Mouse (Mus musculus) MEL (cell line): ENCODE measurements at regions not wholly inside any gene's neighbourhood (a gene's known extent, or its start where the extent isn't known, plus 50 kb on each side); places are given as distances from the start of the nearest gene placed in this dataset.

ENCODE experiments used
- DNase-seq: peaks from one replicate; pipeline ENCODE4 v3.0.0; 2011; ENCODE audit warnings: low read depth, low spot score
- H3K27ac ChIP-seq: 2 replicates; pipeline ENCODE4 v1.5.1; 2012; ENCODE audit warnings: low read depth, mild to moderate bottlenecking, control low read depth, low read length, moderate library complexity; ENCODE audit not compliant: control insufficient read depth
- H3K27me3 ChIP-seq, 2 experiments: fragments of 150-350 bp in 1 of 2; sonication (generic) in 1 of 2; 2 replicates each; pipeline ENCODE4 v1.6.1; 2012; ENCODE audit warnings: low read length in 2 of 2, mild to moderate bottlenecking in 2 of 2, improper control_type of control experiment in 1 of 2, moderate library complexity in 1 of 2; ENCODE audit not compliant: insufficient read depth in 2 of 2, control insufficient read depth in 1 of 2
- H3K36me3 ChIP-seq, 2 experiments: 2 replicates each; pipeline ENCODE4 v1.6.1; 2012 to 2014; ENCODE audit warnings: low read length in 2 of 2, improper control_type of control experiment in 1 of 2, inconsistent platforms in 1 of 2, mild to moderate bottlenecking in 1 of 2; ENCODE audit not compliant: insufficient read depth in 2 of 2, control insufficient read depth in 1 of 2
- H3K4me1 ChIP-seq, 2 experiments: fragments of 150-350 bp in 1 of 2; sonication (generic) in 1 of 2; 2 replicates each; pipeline ENCODE4 v1.6.1; 2012; ENCODE audit warnings: low read length in 2 of 2, improper control_type of control experiment in 1 of 2, mild to moderate bottlenecking in 1 of 2; ENCODE audit not compliant: insufficient read depth in 2 of 2, control insufficient read depth in 1 of 2
- H3K4me3 ChIP-seq, 2 experiments: fragments of 150-350 bp in 1 of 2; sonication (generic) in 1 of 2; 2 replicates each; pipeline ENCODE4 v1.5.1; 2012; ENCODE audit warnings: low read depth in 2 of 2, low read length in 2 of 2, mild to moderate bottlenecking in 2 of 2, moderate library complexity in 2 of 2, control low read depth in 1 of 2, improper control_type of control experiment in 1 of 2; ENCODE audit not compliant: control insufficient read depth in 1 of 2, insufficient read depth in 1 of 2
- H3K79me2 ChIP-seq: 2 replicates; pipeline ENCODE4 v1.6.1; 2012; ENCODE audit warnings: mild to moderate bottlenecking, low read length, moderate library complexity; ENCODE audit not compliant: control insufficient read depth, poor library complexity, insufficient read depth
- H3K9ac ChIP-seq: 2 replicates; pipeline ENCODE4 v1.6.1; 2012; ENCODE audit warnings: low read depth, mild to moderate bottlenecking, control low read depth, low read length, moderate library complexity; ENCODE audit not compliant: control insufficient read depth, poor library complexity, severe bottlenecking
- H3K9me3 ChIP-seq: fragments of 150-350 bp; sonication (generic); replicated peaks from 2 replicates; pipeline ENCODE4 v1.6.1; 2012; ENCODE audit warnings: mild to moderate bottlenecking, low read length, improper control_type of control experiment, moderate library complexity; ENCODE audit not compliant: insufficient read depth
- BHLHE40 ChIP-seq: IDR thresholded peaks from 2 replicates; pipeline ENCODE4 v1.6.1; 2012; ENCODE audit warnings: low read depth, mild to moderate bottlenecking, inconsistent platforms, low read length, improper control_type of control experiment, borderline replicate concordance
- CHD2 ChIP-seq: IDR thresholded peaks from 2 replicates; pipeline ENCODE4 v1.6.1; 2011; ENCODE audit warnings: low read length, improper control_type of control experiment
- CTCF ChIP-seq, 3 experiments: IDR thresholded peaks in 2 of 3; conservative IDR thresholded peaks in 1 of 3; 2 replicates each; pipeline ENCODE4 v1.5.1; 2011 to 2012; ENCODE audit warnings: low read length in 3 of 3, low read depth in 2 of 3, mild to moderate bottlenecking in 2 of 3, improper control_type of control experiment in 1 of 3, inconsistent platforms in 1 of 3, mixed read lengths in 1 of 3, moderate library complexity in 1 of 3; ENCODE audit not compliant: control insufficient read depth in 1 of 3, insufficient read depth in 1 of 3, poor library complexity in 1 of 3, severe bottlenecking in 1 of 3
- E2F4 ChIP-seq: IDR thresholded peaks from 2 replicates; pipeline ENCODE4 v1.6.1; 2011; ENCODE audit warnings: low read depth, low read length, improper control_type of control experiment, borderline replicate concordance
- ELF1 ChIP-seq: IDR thresholded peaks from 2 replicates; pipeline ENCODE4 v1.6.1; 2014; ENCODE audit warnings: low read depth, mild to moderate bottlenecking, inconsistent platforms, low read length, improper control_type of control experiment, moderate library complexity
- EP300 ChIP-seq, 2 experiments: IDR thresholded peaks; 2 replicates each; pipeline ENCODE4 v1.6.1; 2011; ENCODE audit warnings: improper control_type of control experiment in 2 of 2, low read length in 2 of 2, low read depth in 1 of 2, mild to moderate bottlenecking in 1 of 2
- ETS1 ChIP-seq: IDR thresholded peaks from 2 replicates; pipeline ENCODE4 v1.6.1; 2012; ENCODE audit warnings: low read depth, mild to moderate bottlenecking, inconsistent platforms, low read length, improper control_type of control experiment, moderate library complexity
- GABPA ChIP-seq: IDR thresholded peaks from 2 replicates; pipeline ENCODE4 v1.6.1; 2012; ENCODE audit warnings: low read depth, mild to moderate bottlenecking, inconsistent platforms, low read length, improper control_type of control experiment, moderate library complexity
- GATA1 ChIP-seq: IDR thresholded peaks from 2 replicates; pipeline ENCODE4 v1.6.1; 2011; ENCODE audit warnings: low read depth, low read length, improper control_type of control experiment
- KAT2A ChIP-seq: conservative IDR thresholded peaks from 2 replicates; pipeline ENCODE4 v1.6.1; 2012; ENCODE audit warnings: low read depth, low read length, improper control_type of control experiment, inconsistent platforms
- MAX ChIP-seq: IDR thresholded peaks from 2 replicates; pipeline ENCODE4 v1.6.1; 2011; ENCODE audit warnings: low read length, improper control_type of control experiment
- MEF2A ChIP-seq: IDR thresholded peaks from 2 replicates; pipeline ENCODE4 v1.6.1; 2014; ENCODE audit warnings: low read depth, mild to moderate bottlenecking, inconsistent platforms, low read length, improper control_type of control experiment; ENCODE audit not compliant: poor library complexity, insufficient replicate concordance, severe bottlenecking; ENCODE audit errors: extremely low read depth
- MYB ChIP-seq: IDR thresholded peaks from 2 replicates; pipeline ENCODE4 v1.6.1; 2011; ENCODE audit warnings: mild to moderate bottlenecking, low read depth, low read length, improper control_type of control experiment
- MYC ChIP-seq: IDR thresholded peaks from 2 replicates; pipeline ENCODE4 v1.6.1; 2011; ENCODE audit warnings: low read depth, mild to moderate bottlenecking, low read length, improper control_type of control experiment, moderate library complexity
- NELFE ChIP-seq: IDR thresholded peaks from 2 replicates; pipeline ENCODE4 v1.6.1; 2011; ENCODE audit warnings: low read depth, low read length, improper control_type of control experiment
- POLR2A ChIP-seq, 2 experiments: IDR thresholded peaks; 2 replicates each; pipeline ENCODE4 v1.6.1; 2011 to 2012; ENCODE audit warnings: low read length in 2 of 2, mild to moderate bottlenecking in 2 of 2, control low read depth in 1 of 2, improper control_type of control experiment in 1 of 2, low read depth in 1 of 2, moderate library complexity in 1 of 2; ENCODE audit not compliant: control insufficient read depth in 1 of 2, insufficient read depth in 1 of 2, poor library complexity in 1 of 2
- POLR2AphosphoS2 ChIP-seq: IDR thresholded peaks from 2 replicates; pipeline ENCODE4 v1.6.1; 2011; ENCODE audit warnings: low read length, improper control_type of control experiment
- POLR2AphosphoS5 ChIP-seq: IDR thresholded peaks from 2 replicates; pipeline ENCODE4 v1.6.1; 2012; ENCODE audit warnings: low read depth, borderline replicate concordance, mild to moderate bottlenecking, inconsistent platforms, low read length, moderate library complexity, mixed read lengths
- RAD21 ChIP-seq: IDR thresholded peaks from 2 replicates; pipeline ENCODE4 v1.6.1; 2011; ENCODE audit warnings: mild to moderate bottlenecking, low read depth, low read length, improper control_type of control experiment
- SIN3A ChIP-seq: IDR thresholded peaks from 2 replicates; pipeline ENCODE4 v1.6.1; 2012; ENCODE audit warnings: low read length, improper control_type of control experiment, inconsistent platforms
- SMC3 ChIP-seq: IDR thresholded peaks from 2 replicates; pipeline ENCODE4 v1.6.1; 2011; ENCODE audit warnings: low read depth, low read length, improper control_type of control experiment
- TAL1 ChIP-seq: IDR thresholded peaks from 2 replicates; pipeline ENCODE4 v1.6.1; 2012; ENCODE audit warnings: mild to moderate bottlenecking, inconsistent platforms, low read length, moderate library complexity, mixed read lengths
- TBP ChIP-seq: IDR thresholded peaks from 2 replicates; pipeline ENCODE4 v1.8.0; 2011; ENCODE audit warnings: low read depth, low read length, improper control_type of control experiment
- UBTF ChIP-seq: IDR thresholded peaks from 2 replicates; pipeline ENCODE4 v1.6.1; 2012; ENCODE audit warnings: low read depth, mild to moderate bottlenecking, inconsistent platforms, low read length, improper control_type of control experiment, moderate library complexity, borderline replicate concordance; ENCODE audit not compliant: insufficient read depth
- USF1 ChIP-seq: IDR thresholded peaks from 2 replicates; pipeline ENCODE4 v1.6.1; 2014; ENCODE audit warnings: low read depth, mild to moderate bottlenecking, inconsistent platforms, low read length, improper control_type of control experiment, moderate library complexity
- USF2 ChIP-seq, 2 experiments: IDR thresholded peaks; 2 replicates each; pipeline ENCODE4 v1.6.1; 2011 to 2012; ENCODE audit warnings: improper control_type of control experiment in 2 of 2, low read length in 2 of 2, borderline replicate concordance in 1 of 2, inconsistent platforms in 1 of 2, low read depth in 1 of 2, mild to moderate bottlenecking in 1 of 2; ENCODE audit not compliant: insufficient read depth in 1 of 2
- ZC3H11A ChIP-seq: IDR thresholded peaks from 2 replicates; pipeline ENCODE4 v1.6.1; 2012; ENCODE audit warnings: low read depth, mild to moderate bottlenecking, inconsistent platforms, low read length, improper control_type of control experiment
- ZKSCAN1 ChIP-seq: IDR thresholded peaks from 2 replicates; pipeline ENCODE4 v1.6.1; 2012; ENCODE audit warnings: low read depth, mild to moderate bottlenecking, inconsistent platforms, low read length, improper control_type of control experiment, moderate library complexity
- ZMIZ1 ChIP-seq: IDR thresholded peaks from 2 replicates; pipeline ENCODE4 v1.6.1; 2012; ENCODE audit warnings: low read depth, mild to moderate bottlenecking, inconsistent platforms, low read length, improper control_type of control experiment, moderate library complexity
- ZNF384 ChIP-seq: IDR thresholded peaks from 2 replicates; pipeline ENCODE4 v1.6.1; 2012; ENCODE audit warnings: low read depth, mild to moderate bottlenecking, inconsistent platforms, low read length, improper control_type of control experiment

- no peaks in the 10 kb centered on the region for H3K4me1 ChIP-seq
- DNase-seq: peak; percentile 17
Observed at GRCm38 (mm10) chr14:109874230-109874629, 880.7 kb downstream of the Slitrk6 start.

DNA sequence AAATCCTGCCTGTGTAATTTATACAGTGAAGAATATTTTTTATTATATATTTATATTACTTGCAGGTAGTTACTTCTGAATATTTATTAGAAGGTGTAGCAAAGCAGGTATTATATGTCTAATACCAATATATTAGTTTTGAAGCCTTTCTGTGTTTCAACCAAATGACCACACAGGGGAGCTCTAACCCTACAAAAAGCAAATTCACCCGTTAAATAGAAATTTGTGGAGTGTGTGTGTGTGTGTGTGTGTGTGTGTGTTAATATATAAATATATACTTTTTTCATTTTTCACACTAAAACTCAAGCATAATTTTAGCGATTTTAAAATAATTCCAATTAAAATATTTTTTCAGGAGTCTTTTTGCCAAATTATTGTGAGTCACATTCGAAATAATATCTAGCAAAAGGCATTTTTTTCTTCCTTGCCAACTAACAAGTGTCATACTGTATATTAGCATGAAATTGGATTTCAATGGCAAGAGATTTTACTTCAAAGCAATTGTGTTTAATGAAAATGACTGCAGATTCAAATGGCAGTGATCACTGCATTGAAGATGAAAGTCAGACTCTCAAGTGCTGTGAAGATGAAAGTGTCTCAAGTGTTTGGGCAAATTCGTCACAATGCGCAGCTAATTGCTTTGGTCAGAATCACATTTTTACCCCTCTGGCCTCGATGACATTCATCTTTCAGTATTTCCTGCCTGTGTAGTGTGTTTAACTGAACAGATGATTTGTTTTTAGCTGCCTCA lies 914.4 kb downstream of the Slitrk6 start:
- no peaks in the 10 kb centered on the region for H3K36me3 ChIP-seq
- H3K79me2 ChIP-seq: no peaks in the 10 kb centered on the region
- H3K4me3 ChIP-seq: no peak overlapping the region
- peak overlapping the region; percentile 22; the same call in 1 of the 2 replicates for H3K9ac ChIP-seq
- peak; percentile 61 for DNase-seq
- H3K27me3 ChIP-seq: no peaks in the 10 kb centered on the region
- no peaks in the 10 kb centered on the region for H3K4me1 ChIP-seq
- no peaks in the 10 kb centered on the region for H3K9me3 ChIP-seq
- H3K27ac ChIP-seq: no peak overlapping the region
- TF ChIP-seq POLR2AphosphoS5 (no peak), USF2 (IDR thresholded peaks at IDR 0.05; ENCODE audit: borderline replicate concordance in 1 of 2, insufficient read depth in 1 of 2, low read depth in 1 of 2, low read length in 2 of 2) (no peak), GATA1 (no peak), MYB (no peak), USF1 (no peak), ELF1 (no peak), SIN3A (no peak), EP300 (IDR thresholded peaks at IDR 0.05; ENCODE audit: low read depth in 1 of 2, low read length in 2 of 2) (no peak), ZKSCAN1 (no peak), POLR2A (IDR thresholded peaks at IDR 0.05; ENCODE audit: control insufficient read depth in 1 of 2, insufficient read depth in 1 of 2, low read depth in 1 of 2, low read length in 2 of 2, poor library complexity in 1 of 2) (no peak), GABPA (no peak), NELFE (no peak), MEF2A (no peak), TAL1 (no peak), CHD2 (no peak), KAT2A (no peak), CTCF (IDR thresholded peaks at IDR 0.05 in 2 of 3, conservative IDR thresholded peaks at IDR 0.05 in 1 of 3; ENCODE audit: control insufficient read depth in 1 of 3, insufficient read depth in 1 of 3, low read depth in 2 of 3, low read length in 3 of 3, poor library complexity in 1 of 3, severe bottlenecking in 1 of 3) (peak in 1 of 3 experiments; percentile 73; a peak in 2 of 6 replicates), UBTF (no peak), ZC3H11A (peak; percentile 75), SMC3 (peak; percentile 77), MYC (no peak), ZMIZ1 (no peak), POLR2AphosphoS2 (no peak), TBP (no peak), MAX (no peak), ETS1 (no peak), BHLHE40 (no peak), ZNF384 (no peak), E2F4 (no peak)

More at GRCm38 (mm10) chr14:109874230-109874629, 880.7 kb downstream of the Slitrk6 start:
- no peaks in the 10 kb centered on the region for H3K36me3 ChIP-seq
- TF ChIP-seq SMC3 (peak; percentile 59), RAD21 (peak; percentile 65), CTCF (IDR thresholded peaks at IDR 0.05 in 2 of 3, conservative IDR thresholded peaks at IDR 0.05 in 1 of 3; ENCODE audit: control insufficient read depth in 1 of 3, insufficient read depth in 1 of 3, low read depth in 2 of 3, low read length in 3 of 3, poor library complexity in 1 of 3, severe bottlenecking in 1 of 3) (peak in 1 of 3 experiments; percentile 52; a peak in 2 of 6 replicates), CHD2 (no peak), ZC3H11A (peak; percentile 31; the same call in 1 of the 2 replicates)
- TF ChIP-seq, all 39 proteins: peak for 4
- Histone ChIP-seq H3K79me2 (no peaks in the 10 kb centered on the region), H3K27ac (no peak overlapping the region), H3K27me3 (no peaks in the 10 kb centered on the region), H3K9me3 (no peaks in the 10 kb centered on the region), H3K9ac (no peak overlapping the region), H3K4me3 (no peak overlapping the region)
